9 mouse cellular contexts compared by ENCODE assay signal in the genomic region with DNA sequence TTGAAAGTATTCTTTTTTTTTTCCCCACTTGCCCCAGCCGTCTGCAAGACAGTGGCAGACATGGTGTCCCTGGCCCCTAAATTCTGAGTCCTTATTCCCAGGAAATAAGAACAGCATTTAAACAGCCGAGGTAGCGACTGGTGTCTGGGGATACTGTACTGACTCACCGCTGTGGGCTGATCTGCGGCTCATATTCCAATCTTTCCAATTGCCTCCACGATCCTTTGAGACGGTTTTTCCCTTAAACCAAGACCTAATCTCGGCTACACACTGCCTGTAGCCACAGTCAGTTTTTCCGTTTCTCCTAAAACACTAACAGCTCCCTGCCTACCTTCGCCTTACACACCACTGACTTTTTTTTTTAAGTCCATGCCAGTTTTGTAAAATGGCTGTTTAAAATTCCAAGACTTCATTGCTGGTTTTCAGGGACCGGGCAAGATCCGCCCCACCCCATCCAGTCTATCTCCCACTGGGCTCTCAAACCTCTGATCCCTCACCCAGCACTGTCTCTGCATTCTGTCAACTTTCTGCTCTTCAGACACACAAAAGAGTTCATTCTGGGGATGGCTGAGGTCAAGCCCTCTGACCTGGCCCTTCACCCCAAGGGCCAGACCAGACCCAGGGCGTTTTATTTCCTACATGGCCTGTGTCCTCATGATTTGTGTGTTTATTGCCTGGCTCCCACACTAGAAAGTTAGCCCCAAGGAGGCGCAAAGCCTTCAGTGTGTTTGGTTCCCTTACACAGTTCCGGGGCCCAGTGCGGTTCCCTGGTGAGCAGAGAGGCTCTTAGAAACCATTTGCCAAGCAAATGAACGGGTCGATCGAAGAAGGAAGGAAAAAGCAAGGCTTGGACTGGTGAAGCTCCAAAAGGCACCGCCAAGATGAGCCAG. TPM values are rescaled to one million over a fixed set of nuclear protein-coding genes. Genes with fewer than 3 reads are reported as not detected.
DNase-seq lines count a peak whose midpoint lies in the region; ATAC-seq and TF ChIP-seq lines count a peak whose summit lies in the region.
"Had no signal": no experiment of that assay in that cellular context is flagged by ENCODE, and none has a peak within 500 bp of the region (broad histone marks: within the 10 kb centered on the region; RNA-seq: fewer than 3 reads in every experiment).

No protein-coding gene starts in this region.

- DNase-seq in layer of hippocampus, adult 2 months (ENCODE audit: low spot score in 2 of 2), result no peak
- DNase-seq in layer of hippocampus, postnatal 25 days (ENCODE audit: extremely low spot score in 1 of 2, low spot score in 1 of 2), result no peak
- DNase-seq in embryo, embryonic 10 days (ENCODE audit: low spot score), result peak; percentile 90
- DNase-seq in gastrocnemius, adult 18-20 months (ENCODE audit: low spot score), result no peak
- DNase-seq in natural killer cell, adult 2 months (ENCODE audit: low spot score in 2 of 2), result no peak
- no peak for DNase-seq in lung, postnatal 36 days

- H3K27me3 ChIP-seq in hindbrain, embryonic 16.5 days (replicated peaks; ENCODE audit: control insufficient read depth, insufficient read depth, low read length), result no peaks in the 10 kb centered on the region
- H3K27me3 ChIP-seq in neural tube, embryonic 12.5 days (replicated peaks), result no peaks in the 10 kb centered on the region

- peak overlapping the region; percentile 100 for H3K9ac ChIP-seq in hindbrain, embryonic 16.5 days (ENCODE audit: low read depth, low read length)
- peak overlapping the region; percentile 100 for H3K9ac ChIP-seq in neural tube, embryonic 12.5 days

- no peak for ATAC-seq in hindbrain, embryonic 16.5 days
- ATAC-seq in neural tube, embryonic 12.5 days (ENCODE audit: low FRiP score, low read depth), result no peak

- H3K4me1 ChIP-seq in hindbrain, embryonic 16.5 days (ENCODE audit: control insufficient read depth, insufficient read depth, low read depth, low read length), result peaks cover 41% of the 10 kb centered on the region
- peaks cover 39% of the 10 kb centered on the region for H3K4me1 ChIP-seq in neural tube, embryonic 12.5 days

- peak overlapping the region; percentile 11 for H3K4me3 ChIP-seq in layer of hippocampus, adult 2 months
- H3K4me3 ChIP-seq in hindbrain, embryonic 16.5 days (ENCODE audit: low read length), result peak overlapping the region; percentile 92
- H3K4me3 ChIP-seq in neural tube, embryonic 12.5 days, result peak overlapping the region; percentile 18
- H3K4me3 ChIP-seq: megakaryocyte, embryonic 14.5 days had no signal

- H3K27ac ChIP-seq in layer of hippocampus, adult 2 months, result peak overlapping the region; percentile 67
- peak overlapping the region; percentile 5 for H3K27ac ChIP-seq in hindbrain, embryonic 16.5 days (ENCODE audit: low read depth, low read length)
- H3K27ac ChIP-seq in neural tube, embryonic 12.5 days, result no peak overlapping the region

- H3K36me3 ChIP-seq in hindbrain, embryonic 16.5 days (ENCODE audit: control insufficient read depth, insufficient read depth, low read length), result peaks cover 12% of the 10 kb centered on the region; the same call in 1 of the 2 replicates
- H3K36me3 ChIP-seq in neural tube, embryonic 12.5 days, result peaks cover 48% of the 10 kb centered on the region

- 12% methylated on average over 20 of the region's 20 CpGs for WGBS in hindbrain, embryonic 16.5 days
- WGBS in neural tube, embryonic 12.5 days, result 18% methylated on average over 20 of the region's 20 CpGs

- no peaks in the 10 kb centered on the region for H3K9me3 ChIP-seq in hindbrain, embryonic 16.5 days (ENCODE audit: control insufficient read depth, low read length)
- H3K9me3 ChIP-seq in neural tube, embryonic 12.5 days, result no peaks in the 10 kb centered on the region

- peak overlapping the region; percentile 79 for H3K4me2 ChIP-seq in hindbrain, embryonic 16.5 days (ENCODE audit: low read length)
- H3K4me2 ChIP-seq in neural tube, embryonic 12.5 days (replicated peaks), result peak overlapping the region; percentile 96

- TF ChIP-seq CTCF in layer of hippocampus, adult 2 months (conservative IDR thresholded peaks at IDR 0.05), result no peak

RNA-seq across cellular contexts. Expression of a gene that starts 6.5 kb away (rescaled TPM):
- 100 to 1,000 TPM; 142 to 143 TPM for total RNA-seq in layer of hippocampus, adult 2 months (2021)
- 100 to 1,000 TPM; 131 to 158 TPM for total RNA-seq in layer of hippocampus, postnatal 25 days (2021)
- polyA plus RNA-seq in hindbrain, embryonic 16.5 days (2015; fragmentation: Nextera tagmentation; extraction: Ambion mirVana), result 19.7 and 23.8 TPM in 2 replicates
- polyA plus RNA-seq in neural tube, embryonic 12.5 days (2016; fragmentation: Nextera tagmentation; extraction: Ambion mirVana), result 51.5 and 57.5 TPM in 2 replicates
- 10 to 100 TPM; 29.0 to 40.6 TPM for total RNA-seq in gastrocnemius, adult 18-20 months (2021)

Comparison
In these comparisons a context has a peak if more than half of its experiments do, and no peak if none do; other contexts are left out.
1. H3K4me3 ChIP-seq: peak in every context shown above with its lines; median percentile 92 in hindbrain, embryonic 16.5 days; 18 in neural tube, embryonic 12.5 days; 11 in layer of hippocampus, adult 2 months.